Mouse (Mus musculus) testis, postnatal 10 days (tissue): ENCODE data around the gene Kcna6.

Experiments used
- DNase-seq: peaks from one replicate; pipeline ENCODE4 v3.0.0; 2021; ENCODE audit warnings: low spot score

Gene Kcna6

DNA sequence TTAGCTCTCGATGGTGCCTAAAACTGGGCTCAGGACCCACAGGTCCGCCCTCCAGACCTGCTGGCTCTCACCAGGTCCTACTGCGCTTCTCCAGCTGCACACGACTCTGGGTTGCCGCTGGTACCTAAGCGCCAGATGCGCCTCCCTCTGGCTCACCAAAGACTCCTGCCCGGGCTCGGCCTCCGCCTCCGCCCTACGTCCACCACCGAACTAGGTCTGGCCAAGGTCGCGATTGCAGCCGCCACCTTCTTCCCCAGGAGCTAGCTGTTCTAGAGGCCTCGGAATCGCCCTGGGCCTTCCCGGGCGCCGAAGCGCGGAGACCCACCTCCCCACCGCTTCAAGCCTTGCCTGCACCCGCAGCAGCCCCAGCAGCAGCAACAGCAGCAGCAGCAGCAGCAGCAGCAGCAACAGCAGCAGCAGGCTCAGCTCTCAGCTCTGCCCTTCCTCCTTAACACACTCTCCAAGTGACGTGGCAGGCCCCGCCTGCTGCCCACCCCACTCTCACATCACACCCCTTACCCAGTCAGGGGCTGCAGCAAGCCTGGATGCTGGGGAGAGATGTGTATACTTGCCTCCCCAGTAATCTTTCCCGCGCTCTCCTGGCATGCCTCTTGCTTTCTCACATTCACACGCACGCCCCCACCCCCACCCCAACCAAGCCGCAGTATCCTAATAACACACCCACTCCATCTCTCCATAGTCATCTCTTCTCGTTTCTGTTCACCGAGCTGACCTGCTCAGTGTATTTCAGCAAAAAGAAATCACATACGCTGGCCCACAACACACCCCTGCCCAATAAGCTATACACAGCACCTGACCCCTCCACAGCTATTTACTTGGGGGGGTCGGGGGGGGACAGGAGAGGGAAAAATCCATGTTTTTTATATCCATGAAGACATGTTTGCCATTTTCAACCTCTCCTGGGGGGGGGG is at the start of gene Kcna6:
TSS of gene Kcna6 (minus strand) at position 464 of the 932 bp plus-strand sequence.
- peak; percentile 51 for DNase-seq

DNA sequence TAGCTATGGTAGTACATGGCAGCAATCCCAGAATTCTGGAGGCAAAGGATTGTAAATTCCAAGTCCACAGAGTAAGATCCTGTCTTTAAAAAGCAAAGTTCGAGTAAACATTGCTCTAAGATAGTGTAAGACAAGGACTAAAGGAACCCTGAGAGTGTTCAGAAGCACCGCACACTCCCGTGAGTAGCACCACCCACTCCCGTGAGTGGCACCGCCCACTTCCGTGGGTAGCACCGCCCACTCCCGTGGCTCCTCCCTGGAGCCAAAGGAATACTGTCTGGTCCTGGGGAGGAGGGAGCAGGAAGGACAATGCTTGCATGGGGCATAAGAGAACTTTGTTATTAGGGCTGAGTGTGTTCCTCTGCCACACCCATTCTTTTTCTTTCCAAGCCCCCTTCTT is 48.4 kb upstream of the Kcna6 start:
- no peak for DNase-seq

DNA sequence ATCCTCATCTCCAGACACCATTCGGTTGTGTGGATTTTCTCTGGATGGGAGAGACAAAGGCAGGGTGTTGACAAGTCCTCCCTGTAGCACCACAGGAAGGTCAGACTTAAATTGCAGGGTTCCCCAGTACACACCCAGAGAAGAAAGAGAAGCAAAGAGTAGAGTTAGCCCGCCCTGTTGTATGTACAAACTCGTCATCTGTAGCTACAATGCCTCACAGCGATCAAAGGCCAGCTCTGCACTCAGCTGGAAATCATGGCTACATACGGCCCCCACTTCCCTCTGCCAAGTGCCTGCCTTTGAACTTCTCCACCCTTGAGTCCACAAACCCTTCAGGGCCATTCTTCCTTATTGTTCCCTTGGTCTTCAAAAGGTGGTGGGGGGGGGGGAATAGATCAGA is 43.7 kb upstream of the Kcna6 start:
- no peak for DNase-seq

DNA sequence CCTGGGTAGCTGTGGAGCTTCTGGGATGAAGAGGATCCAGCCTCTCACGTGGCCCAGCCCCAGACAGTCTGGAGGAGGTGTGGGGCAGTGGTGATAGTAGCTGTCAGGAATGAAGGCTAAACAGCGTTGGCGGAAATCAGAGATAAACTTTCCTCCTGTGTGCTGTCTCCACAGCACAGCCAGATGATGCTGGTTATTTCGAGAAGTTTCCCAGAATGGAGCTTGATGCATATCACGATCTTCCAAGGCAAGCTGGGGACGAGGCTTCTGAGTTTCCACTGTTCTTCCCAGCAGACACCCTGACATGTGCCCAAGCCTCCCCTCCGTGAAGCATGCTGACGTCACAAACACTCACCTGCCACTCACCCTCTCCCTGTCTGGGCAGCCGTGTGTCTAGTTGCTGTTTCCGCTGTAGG is 43.2 kb upstream of the Kcna6 start:
- DNase-seq = no peak

DNA sequence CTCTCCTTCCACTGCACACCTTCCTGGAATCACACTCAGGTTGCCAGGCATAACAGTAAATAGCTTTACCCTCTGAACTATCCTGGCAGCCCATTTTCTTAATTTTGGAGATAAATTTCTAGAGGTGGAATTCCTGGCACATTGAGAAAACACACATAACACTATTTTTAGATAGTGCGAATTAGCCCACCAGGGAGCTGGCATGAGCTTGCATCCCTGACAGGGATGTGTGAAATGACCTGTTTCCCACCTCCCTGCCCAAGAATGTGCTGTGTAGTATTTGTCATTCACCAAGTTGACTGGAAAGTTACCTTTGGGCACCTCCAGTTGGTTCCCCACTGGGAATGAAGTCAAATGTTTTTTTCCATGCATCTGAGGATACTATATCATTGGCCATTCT is 42.6 kb upstream of the Kcna6 start:
- DNase-seq = no peak

DNA sequence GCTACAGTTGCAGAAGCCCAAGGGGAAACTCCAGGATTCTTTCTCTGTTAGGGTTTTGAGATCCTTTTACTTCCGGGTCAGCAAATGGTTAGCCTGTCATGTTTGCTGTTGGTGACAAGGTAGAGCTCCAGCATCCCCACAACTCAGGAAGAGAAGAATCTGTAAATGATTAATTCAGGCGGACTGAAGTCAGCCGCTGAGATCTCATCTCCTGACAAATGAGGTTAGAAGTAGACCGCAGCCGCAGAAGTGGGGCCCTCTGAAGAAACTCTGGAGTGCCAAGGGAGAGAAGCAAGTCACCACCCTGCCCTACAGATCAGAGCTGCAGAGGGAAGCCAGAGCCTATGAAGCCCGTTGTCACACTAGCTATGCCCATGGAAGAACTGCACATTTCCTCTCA is 37.4 kb upstream of the Kcna6 start:
- DNase-seq = no peak

DNA sequence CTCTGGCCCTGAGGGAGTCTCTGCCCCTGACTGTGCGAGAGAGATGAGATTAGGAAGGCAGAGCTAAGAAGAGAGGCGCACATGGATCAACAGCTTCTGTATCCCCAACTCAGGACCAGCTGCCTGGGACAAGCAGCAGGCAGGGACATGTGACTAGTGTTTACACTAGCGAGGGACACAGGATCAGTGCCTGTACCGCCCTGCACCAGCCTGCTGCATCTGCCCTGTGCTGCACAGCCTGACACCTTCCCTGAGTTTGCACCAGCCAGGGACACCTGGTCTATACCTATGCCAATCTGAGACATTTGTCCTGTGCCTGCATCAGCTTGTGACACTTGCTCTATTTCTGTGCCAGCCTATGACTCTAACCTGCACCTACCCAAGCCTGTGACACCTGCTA is 33.4 kb upstream of the Kcna6 start:
- no peak for DNase-seq

DNA sequence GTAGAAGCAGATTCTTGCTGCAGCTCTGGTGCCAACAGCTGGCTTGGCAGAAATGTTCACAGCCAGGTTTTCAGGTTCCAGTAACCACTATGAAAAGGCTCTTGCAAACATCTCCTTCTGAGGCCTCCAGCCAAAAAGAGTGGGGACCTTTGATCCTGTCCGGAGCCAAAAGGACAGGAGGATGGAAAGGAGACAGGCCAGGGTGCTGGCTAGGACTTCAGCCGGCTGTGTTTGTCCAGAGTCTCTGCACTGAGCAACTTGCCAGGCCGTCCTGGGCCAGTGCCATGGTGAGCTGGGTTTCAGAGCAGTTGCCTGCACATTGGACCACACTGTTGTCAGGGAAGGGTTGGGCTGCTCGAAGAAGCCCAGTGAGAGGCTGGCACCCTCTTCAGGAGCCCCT is 31.9 kb upstream of the Kcna6 start:
- no peak for DNase-seq

DNA sequence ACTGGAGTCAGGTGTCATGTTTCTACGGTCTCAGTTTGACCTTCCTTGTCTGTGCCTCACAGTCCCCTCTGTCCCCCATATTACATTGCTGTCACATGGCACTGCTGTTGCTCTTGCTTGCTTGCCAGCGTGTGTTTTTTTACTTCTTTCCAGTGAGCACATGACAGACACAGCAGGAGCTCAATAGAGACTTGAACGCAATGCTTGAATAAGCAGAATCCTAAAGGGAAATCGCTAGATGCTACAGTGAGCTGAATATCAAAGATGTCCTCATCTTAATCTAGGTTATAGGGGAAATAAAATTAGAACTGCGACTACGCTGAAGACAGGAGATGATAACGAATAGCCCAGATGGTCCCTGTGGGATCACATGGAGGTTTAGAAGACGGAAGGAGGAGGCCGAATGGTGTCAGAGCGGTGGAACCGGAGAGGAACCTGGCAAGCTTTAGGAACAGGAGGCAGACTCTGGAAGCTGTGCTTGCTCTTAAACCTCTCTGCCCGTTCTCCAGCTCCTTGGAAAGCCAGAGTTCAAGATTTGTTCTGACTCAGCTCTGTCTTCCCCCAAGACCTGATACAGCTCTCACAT is 29.8 kb upstream of the Kcna6 start:
- no peak for DNase-seq

DNA sequence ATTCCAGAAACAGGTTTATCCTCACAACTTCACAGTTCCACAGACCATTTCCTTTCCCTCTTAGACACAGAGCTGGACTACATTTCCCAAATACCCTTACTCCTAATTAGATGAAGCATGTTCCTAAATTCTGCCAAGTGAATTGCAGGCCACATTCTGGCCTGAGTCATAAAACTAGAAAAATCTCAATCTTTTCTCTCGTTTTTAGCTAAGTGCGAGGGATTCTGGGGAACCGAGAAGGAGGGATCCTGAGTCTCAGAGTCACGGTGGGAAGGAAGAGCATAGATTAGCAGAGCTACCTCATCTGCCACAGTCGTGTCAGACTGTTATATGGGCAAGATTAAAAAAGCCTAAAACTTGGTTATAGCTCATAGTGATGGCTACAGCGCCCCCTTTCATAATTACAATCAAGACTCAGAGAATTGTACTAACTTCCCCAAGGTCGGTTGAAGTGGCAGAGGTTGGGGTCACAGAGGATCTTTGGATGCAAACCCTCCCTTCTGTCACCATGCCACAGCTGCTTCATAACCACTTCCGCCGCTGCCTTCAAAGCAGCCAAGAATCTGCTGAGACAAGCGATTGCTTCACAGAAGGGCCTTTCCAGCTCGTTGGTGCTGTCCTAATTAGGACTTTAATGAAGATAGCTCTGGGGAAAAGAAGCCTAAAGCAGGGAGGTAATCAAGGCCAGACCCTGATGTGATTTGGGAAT is 28.6 kb upstream of the Kcna6 start:
- no peak for DNase-seq

DNA sequence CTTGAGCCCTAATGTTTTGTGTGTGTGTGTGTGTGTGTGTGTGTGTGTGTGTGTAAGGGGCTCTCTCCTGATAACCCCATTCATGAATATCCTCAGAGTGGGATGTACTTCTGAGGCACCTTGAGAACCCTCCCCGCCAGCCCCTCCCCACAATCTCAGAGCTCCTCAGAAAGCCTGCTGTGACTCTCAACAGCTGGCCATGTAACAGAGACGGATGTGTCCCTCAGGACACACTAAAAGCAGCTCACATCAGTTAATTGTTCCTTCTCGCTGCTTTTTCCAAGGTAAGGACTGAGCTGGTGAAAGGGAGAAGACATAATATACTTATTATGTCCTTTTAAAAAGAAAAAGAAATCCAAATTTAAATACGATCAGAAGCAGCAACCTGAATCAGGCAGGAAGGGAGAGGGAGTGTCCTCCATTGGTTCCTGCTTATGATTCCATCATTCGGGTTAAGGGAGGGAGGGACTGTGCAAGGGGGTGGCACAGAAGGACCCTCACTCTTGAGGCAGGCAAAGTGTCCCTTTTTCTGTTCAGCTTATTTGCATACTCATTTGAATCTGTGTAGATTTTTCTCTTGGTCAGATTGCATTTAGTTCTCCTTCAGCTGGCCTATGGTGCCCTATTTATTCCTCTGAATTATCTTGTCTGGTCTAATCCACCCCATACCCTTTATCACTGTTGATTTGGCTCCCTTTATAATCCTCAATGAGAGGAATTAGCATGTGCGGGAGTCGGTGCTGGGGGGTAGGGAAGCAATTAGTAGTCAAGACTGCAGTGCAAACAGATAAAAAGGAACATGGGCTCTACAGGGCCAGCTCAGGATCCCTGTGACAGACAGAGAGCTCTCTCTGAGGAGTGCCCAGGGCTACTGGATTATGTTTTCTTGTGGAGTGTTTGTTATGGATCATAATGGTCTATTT is 27.4 kb upstream of the Kcna6 start:
- DNase-seq = no peak

DNA sequence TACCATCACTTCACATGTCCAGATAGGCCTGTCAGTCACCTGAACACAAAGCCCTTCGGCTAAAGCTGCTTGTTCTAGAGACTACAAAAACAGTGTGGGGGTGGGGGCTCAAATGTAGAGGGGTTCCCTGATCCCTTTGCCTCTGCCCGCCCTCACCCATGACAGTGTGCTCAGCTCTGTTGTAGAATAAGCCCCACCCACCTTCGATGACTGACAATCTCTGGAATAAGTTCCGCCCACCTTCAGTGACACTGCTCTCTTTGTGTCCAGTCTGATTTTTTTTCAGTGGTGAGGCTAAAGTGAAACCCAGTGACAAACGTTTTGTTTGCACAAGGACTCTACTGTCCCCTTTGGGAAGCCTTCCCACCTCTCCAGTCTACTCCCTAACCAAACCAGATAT is 26.1 kb upstream of the Kcna6 start:
- peak; percentile 54 for DNase-seq

DNA sequence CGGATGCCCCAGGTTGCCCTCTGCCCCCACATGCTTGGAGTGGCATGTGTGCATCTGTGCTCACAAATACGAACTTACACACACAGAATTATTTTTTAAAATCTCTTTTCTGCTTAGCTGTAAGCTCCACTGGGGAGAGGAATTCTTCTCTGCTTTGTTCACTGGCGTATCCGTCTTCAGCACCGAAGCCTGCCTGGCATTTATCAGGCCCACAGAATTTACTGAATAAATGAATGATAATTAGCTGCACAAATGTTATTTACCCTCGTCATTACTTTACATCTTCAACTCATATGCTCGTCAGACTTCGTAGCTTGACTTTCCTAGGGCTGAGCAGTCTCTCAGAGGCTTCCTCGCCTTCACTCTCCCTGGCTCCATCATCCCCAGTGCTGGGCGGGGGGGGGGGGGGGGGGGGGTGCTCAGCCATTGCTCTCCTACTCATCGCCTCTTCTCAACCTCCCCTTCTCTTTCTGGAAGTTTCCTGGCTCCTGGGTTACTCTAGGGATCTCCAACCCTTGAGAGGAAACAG is 24.2 kb upstream of the Kcna6 start:
- no peak for DNase-seq

DNA sequence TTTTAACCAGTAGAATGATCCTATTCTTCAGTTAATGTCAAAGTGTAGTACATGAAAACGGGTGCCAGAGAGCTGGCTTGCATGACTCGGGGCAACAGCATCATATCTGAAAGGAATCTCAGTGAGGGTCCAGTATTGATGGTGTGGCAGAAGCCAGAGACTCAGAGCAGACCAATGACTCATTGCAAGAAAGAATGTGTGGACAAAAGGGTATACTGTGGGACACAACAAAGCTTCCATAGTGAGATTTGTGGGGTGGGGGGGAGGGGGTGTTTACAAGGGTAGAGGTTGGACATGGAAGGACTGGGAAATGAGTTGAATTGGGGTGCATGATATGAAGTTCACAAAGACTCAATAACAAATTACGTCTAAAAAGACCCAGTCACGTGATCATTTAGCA is 20.9 kb upstream of the Kcna6 start:
- no peak for DNase-seq

DNA sequence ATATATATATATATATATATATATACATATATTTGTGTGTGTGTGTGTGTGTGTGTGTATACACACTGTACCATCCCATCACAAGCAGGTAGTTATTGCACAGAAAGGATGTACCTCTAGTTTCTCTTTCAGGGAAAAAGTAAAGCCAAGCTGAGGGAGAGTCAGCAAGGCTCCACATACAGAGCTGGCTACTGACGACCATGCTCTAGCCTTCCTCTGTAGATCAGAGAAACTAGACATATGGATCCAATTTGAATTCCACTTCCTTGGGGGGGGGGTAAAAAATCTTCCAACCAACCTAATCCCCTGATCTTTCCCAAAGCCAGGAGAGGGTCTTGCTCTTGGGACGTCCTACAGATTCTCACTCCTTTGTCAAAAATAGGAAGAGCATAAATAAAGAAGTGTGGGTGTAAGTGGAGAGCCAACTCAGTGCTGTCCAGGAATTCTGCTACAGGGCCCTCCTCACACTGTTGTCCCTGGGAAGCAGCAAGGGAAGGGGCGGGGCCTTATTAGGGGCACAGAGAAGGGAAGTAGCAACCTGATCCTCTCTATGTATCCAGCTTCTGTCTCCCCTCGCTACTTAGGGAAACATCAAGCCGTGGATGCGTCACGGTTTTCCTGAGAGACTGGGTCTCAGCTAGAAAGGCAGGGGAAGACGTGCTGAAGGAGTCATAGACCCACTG is 15.4 kb upstream of the Kcna6 start:
- peak; percentile 41 for DNase-seq

DNA sequence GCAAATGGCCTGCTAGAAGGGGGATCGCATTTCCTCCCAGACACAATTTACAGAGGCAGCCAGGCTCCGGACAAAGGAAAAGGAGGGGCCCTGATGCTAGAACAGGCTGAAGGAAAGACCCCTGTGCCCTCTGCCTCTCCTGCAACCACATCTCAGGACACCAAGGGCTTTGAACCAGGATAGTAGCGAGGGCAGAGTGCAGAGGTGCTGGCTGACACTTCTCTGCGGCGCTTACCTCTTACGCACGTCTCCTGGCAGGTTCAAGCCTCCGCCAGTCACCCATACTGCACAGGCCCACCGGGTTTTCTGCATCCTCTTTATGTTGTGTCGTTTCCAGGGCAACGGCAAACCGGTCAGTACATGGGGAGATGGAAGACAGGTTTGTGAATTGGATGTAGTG is 12.0 kb upstream of the Kcna6 start:
- no peak for DNase-seq

DNA sequence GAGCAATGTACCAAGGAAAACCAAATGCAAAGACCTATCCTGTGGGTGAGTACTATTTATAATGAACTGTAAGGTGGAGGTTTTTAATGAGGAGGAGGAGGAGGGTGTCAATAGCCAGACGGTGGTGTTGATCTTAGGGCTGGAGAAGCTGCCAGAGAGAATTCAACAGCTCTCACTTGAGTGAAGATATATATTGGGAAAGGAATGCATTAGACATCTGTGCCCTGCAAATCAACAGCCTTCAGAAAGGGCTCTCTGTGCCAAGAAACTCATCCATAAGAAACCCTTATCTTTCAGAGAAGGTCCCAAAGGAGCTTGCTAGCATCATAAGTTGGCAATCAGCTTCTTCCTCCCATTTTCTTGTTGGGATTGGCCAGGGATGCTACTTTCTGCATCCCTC is 5.4 kb upstream of the Kcna6 start:
- no peak for DNase-seq

DNA sequence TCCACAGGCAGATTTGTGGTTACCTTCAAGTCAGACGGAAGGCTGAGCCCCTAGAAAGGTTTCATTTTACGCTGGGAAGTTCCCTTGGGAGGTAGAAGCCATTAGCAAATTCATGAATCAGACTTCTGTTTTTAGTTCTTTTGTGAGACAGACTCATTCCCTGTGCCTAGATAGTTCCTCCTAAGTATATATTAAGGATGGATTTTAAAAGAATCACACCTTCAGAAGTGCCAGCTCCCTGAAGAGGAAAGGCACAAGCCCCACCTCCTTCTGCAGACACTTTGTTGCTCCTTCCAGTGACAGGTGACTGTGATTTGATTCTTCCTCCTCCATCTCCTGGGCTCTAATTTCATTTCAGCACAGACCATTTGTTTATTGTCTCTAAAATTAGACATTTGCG is 2.1 kb upstream of the Kcna6 start:
- no peak for DNase-seq

DNA sequence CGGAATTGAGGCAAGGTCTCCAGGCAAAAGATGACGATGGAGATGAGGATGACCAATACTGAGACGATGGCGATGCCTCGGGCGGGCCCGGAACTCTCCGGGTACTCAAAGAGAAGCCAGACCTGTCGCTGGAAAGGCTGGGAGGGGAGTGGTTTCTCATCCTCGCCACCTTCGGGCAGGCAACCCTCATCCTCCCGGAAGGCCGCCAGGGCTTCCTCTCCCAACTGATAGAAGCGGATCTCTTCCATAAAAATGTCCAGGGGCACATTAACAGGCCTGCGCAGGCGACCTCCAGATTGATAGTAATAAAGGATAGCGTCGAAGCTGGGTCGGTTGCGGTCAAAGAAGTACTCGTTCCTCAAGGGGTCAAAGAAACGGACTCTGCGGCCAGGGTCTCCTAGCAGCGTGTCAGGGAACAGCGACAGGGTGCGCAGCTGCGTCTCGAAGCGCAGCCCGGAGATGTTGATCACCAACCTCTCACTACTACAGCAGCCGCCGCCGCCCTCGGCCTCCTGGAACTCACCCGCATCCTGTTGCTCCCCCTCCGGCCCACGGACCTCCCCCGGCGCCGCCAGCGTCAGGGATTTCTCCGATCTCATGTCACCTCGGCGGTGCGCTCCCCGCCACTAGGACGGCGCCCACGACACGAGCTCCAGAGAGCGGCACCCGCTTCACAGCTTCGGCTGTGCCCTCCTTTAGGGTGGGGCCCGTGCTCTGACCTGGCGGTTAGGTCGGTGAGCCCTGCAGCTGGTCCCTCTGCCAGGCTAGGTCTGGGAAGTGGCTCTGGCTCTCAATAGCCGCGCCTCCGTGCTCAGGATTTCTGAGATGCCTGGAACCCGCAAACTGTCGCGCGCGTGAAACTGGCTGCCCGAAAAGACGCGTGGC is 906 bp downstream of the Kcna6 start:
- DNase-seq = peak; percentile 59

DNA sequence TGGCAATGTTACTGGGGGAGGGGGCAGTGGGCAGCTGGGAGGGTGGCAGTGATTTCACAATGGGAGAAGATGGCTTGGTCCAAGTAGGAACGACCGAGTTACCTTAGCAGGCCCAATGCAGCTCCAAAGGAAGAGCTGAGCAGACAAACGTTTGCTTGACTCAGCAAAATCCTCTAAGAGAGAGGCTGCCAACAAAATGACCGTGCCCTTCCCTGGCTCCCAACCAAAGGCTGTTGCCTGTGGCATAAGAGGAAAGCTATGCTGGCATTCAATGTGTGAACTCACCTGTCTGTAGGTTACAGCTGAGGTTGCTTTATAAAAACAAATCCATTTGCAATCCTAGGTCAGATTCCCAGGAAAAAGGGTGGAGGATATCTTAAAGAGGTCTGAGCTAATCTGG is 3.5 kb downstream of the Kcna6 start:
- no peak for DNase-seq
